Mouse (Mus musculus): ENCODE data around the gene Rtn4r.

DNA sequence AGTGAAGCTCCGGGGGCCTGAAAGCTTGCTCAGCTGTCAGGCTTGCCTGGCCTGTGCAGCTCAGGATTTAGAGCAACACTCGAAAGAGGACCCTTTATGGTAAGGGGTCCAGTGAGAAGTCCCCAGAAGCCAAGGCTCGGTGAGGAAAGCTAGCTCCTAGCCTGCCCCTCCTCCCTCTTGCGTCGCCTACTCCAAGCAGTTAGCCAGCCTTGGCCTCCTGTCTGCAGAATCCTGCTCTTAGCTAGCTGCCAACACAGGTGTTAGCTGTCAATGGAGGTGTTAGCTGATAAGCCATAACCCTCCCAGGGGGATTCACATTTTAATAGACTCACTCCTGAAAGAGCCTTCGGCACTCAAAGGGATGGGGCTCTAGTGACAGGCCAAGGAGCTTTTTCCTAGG is 21.8 kb downstream of the Rtn4r start:
- TF ChIP-seq CTCF (IDR thresholded peaks at IDR 0.05) (no peak), EP300 (IDR thresholded peaks at IDR 0.05) (no peak)
